ENCODE assay signal across 8 mouse cellular contexts in the genomic region with DNA sequence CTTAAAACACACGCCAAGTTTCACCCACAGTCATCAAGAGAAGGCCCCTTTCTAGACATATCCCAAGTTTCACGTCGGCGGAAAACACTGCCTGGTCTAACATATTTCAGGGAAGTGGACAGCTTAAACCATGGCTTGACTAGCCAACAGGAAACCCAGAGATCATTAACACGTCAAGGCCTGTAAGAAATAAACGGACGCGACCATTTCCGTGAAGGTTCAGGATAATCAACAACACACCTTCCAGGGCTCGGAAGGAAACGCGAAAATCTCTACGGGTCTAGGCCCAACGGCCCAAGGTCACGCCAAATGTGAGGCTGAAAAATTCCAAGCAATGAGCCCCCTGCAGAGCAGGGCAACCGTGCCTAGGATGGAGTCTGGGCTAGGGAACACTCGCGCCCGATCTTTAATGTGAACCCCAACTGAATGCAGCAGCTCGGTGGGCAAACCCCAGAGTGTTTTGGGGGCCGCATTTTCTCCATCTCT. TPM values are rescaled to one million over a fixed set of nuclear protein-coding genes. Genes with fewer than 3 reads are reported as not detected.
DNase-seq lines count a peak whose midpoint lies in the region; ATAC-seq lines count a peak whose summit lies in the region.

No protein-coding gene starts in this region.

- H3K36me3 ChIP-seq in forebrain, embryonic 10.5 days (replicated peaks), result peaks cover 25% of the 10 kb centered on the region
- no peaks in the 10 kb centered on the region for H3K36me3 ChIP-seq in macrophage (ENCODE audit: inconsistent target)

- no peaks in the 10 kb centered on the region for H3K27me3 ChIP-seq in forebrain, embryonic 10.5 days (ENCODE audit: poor library complexity, severe bottlenecking)

- no peak for ATAC-seq in CD4-positive, CD25-positive, alpha-beta regulatory T cell, adult 4 months

- no peaks in the 10 kb centered on the region for H3K9me3 ChIP-seq in forebrain, embryonic 10.5 days

- intact Hi-C loops in heart, postnatal 25 days (cut with DNase I), result no loop called here

- H3K27ac ChIP-seq in forebrain, embryonic 10.5 days, result peak overlapping the region; percentile 100
- peak overlapping the region; percentile 95 for H3K27ac ChIP-seq in macrophage

- DNase-seq in CD4-positive, CD25-positive, alpha-beta regulatory T cell, adult 2 months (ENCODE audit: low read depth, low spot score), result peak; percentile 53
- peak; percentile 36 for DNase-seq in c-Kit-positive CD71-negative TER-119-negative erythroid progenitor cells, embryonic 14.5 days (ENCODE audit: low read depth)
- DNase-seq in forebrain, embryonic 10.5 days (ENCODE audit: extremely low spot score, low spot score), result peak; percentile 59
- peak; percentile 17 for DNase-seq in heart, postnatal 25 days (ENCODE audit: low spot score)
- peak; percentile 33 to 48 for DNase-seq in layer of hippocampus, postnatal 10 days (ENCODE audit: low spot score in 2 of 2)
- peak; percentile 21 to 52 for DNase-seq in spleen, postnatal 36 days (ENCODE audit: low spot score in 2 of 2)

- H3K79me2 ChIP-seq in macrophage (ENCODE audit: inconsistent target), result peaks cover 53% of the 10 kb centered on the region

- peaks cover 36% of the 10 kb centered on the region for H3K4me1 ChIP-seq in forebrain, embryonic 10.5 days

- H3K4me3 ChIP-seq in forebrain, embryonic 10.5 days, result peak overlapping the region; percentile 91
- peak overlapping the region; percentile 82 for H3K4me3 ChIP-seq in macrophage (ENCODE audit: inconsistent target)

- WGBS in forebrain, embryonic 10.5 days, result under 1% methylated on average over 21 of the region's 21 CpGs
- WGBS in macrophage (ENCODE audit: missing documents), result under 1% methylated on average over 21 of the region's 21 CpGs

RNA-seq across cellular contexts. Expression of a gene that starts 0.6 kb away (rescaled TPM):
- polyA plus RNA-seq in CD4-positive, CD25-positive, alpha-beta regulatory T cell, adult 4 months (2017; shearing (Covaris generic)), result 10 to 100 TPM; 26.8 to 29.4 TPM
- polyA plus RNA-seq in forebrain, embryonic 10.5 days (2016; fragmentation: Nextera tagmentation; extraction: Ambion mirVana), result 21.1 and 22.3 TPM in 2 replicates
- 10 to 100 TPM; 40.4 to 46.1 TPM for total RNA-seq in heart, postnatal 25 days (2021)
- total RNA-seq in layer of hippocampus, postnatal 10 days (2021), result 10 to 100 TPM; 57.2 to 63.9 TPM
- total RNA-seq in macrophage (2018; cell fraction: chromatin; rRNA removed), result 100 to 1,000 TPM in 2 of 26 experiments, 10 to 100 TPM in 24; 21.7 to 121 (median 63.9) TPM
- total RNA-seq in macrophage (2018; cell fraction: cytosol; rRNA removed), result 10 to 100 TPM; 26.6 to 59.6 (median 44.1) TPM
- total RNA-seq in macrophage (2018; cell fraction: nucleus; rRNA removed), result 100 to 1,000 TPM in 3 of 26 experiments, 10 to 100 TPM in 23; 24.1 to 116 (median 52.2) TPM
- 15.5 to 19.9 TPM (median 19.3 TPM) in 3 replicates for polyA plus RNA-seq in macrophage (2018)

RNA-seq across cellular contexts. Expression of a gene that starts 37.6 kb away (rescaled TPM):
- polyA plus RNA-seq in CD4-positive, CD25-positive, alpha-beta regulatory T cell, adult 4 months (2017; shearing (Covaris generic)), result 10 to 100 TPM; 49.1 to 56.5 TPM
- polyA plus RNA-seq in forebrain, embryonic 10.5 days (2016; fragmentation: Nextera tagmentation; extraction: Ambion mirVana), result 71.3 and 78.1 TPM in 2 replicates
- total RNA-seq in heart, postnatal 25 days (2021), result 10 to 100 TPM; 21.1 to 23.1 TPM
- total RNA-seq in layer of hippocampus, postnatal 10 days (2021), result 10 to 100 TPM; 26.0 to 26.4 TPM
- 10 to 100 TPM; 31.3 to 97.8 (median 74.9) TPM for total RNA-seq in macrophage (2018; cell fraction: chromatin; rRNA removed)
- total RNA-seq in macrophage (2018; cell fraction: cytosol; rRNA removed), result 10 to 100 TPM; 11.0 to 22.9 (median 18.2) TPM
- 10 to 100 TPM; 24.2 to 74.8 (median 42.5) TPM for total RNA-seq in macrophage (2018; cell fraction: nucleus; rRNA removed)
- polyA plus RNA-seq in macrophage (2018), result 17.0 to 29.6 TPM (median 22.6 TPM) in 3 replicates

RNA-seq across cellular contexts. Expression of a gene that starts 53.2 kb away (rescaled TPM):
- 100 to 1,000 TPM; 296 to 307 TPM for polyA plus RNA-seq in CD4-positive, CD25-positive, alpha-beta regulatory T cell, adult 4 months (2017; shearing (Covaris generic))
- 353 TPM in 2 replicates for polyA plus RNA-seq in forebrain, embryonic 10.5 days (2016; fragmentation: Nextera tagmentation; extraction: Ambion mirVana)
- total RNA-seq in heart, postnatal 25 days (2021), result 100 to 1,000 TPM; 315 to 318 TPM
- total RNA-seq in layer of hippocampus, postnatal 10 days (2021), result 100 to 1,000 TPM; 147 to 175 TPM
- 10 to 100 TPM in 24 of 26 experiments, 1 to 10 TPM in 2; 6.1 to 59.7 (median 21.0) TPM for total RNA-seq in macrophage (2018; cell fraction: chromatin; rRNA removed)
- total RNA-seq in macrophage (2018; cell fraction: cytosol; rRNA removed), result 100 to 1,000 TPM; 187 to 509 (median 267) TPM
- total RNA-seq in macrophage (2018; cell fraction: nucleus; rRNA removed), result 100 to 1,000 TPM in 2 of 26 experiments, 10 to 100 TPM in 24; 33.7 to 105 (median 56.5) TPM
- 241 to 288 TPM (median 280 TPM) in 3 replicates for polyA plus RNA-seq in macrophage (2018)

RNA-seq across cellular contexts. Expression of a gene that starts 58.1 kb away (rescaled TPM):
- 100 to 1,000 TPM in 1 of 2 experiments, 10 to 100 TPM in 1; 88.1 to 108 TPM for polyA plus RNA-seq in CD4-positive, CD25-positive, alpha-beta regulatory T cell, adult 4 months (2017; shearing (Covaris generic))
- 76.5 and 76.9 TPM in 2 replicates for polyA plus RNA-seq in forebrain, embryonic 10.5 days (2016; fragmentation: Nextera tagmentation; extraction: Ambion mirVana)
- total RNA-seq in heart, postnatal 25 days (2021), result 10 to 100 TPM; 46.6 to 49.4 TPM
- 10 to 100 TPM; 38.0 to 39.8 TPM for total RNA-seq in layer of hippocampus, postnatal 10 days (2021)
- total RNA-seq in macrophage (2018; cell fraction: chromatin; rRNA removed), result 100 to 1,000 TPM in 6 of 26 experiments, 10 to 100 TPM in 20; 13.8 to 146 (median 63.3) TPM
- 10 to 100 TPM in 25 of 26 experiments, 1 to 10 TPM in 1; 9.9 to 20.7 (median 16.6) TPM for total RNA-seq in macrophage (2018; cell fraction: cytosol; rRNA removed)
- total RNA-seq in macrophage (2018; cell fraction: nucleus; rRNA removed), result 10 to 100 TPM in 23 of 26 experiments, 1 to 10 TPM in 3; 8.6 to 71.6 (median 28.5) TPM
- 16.5 to 26.6 TPM (median 17.3 TPM) in 3 replicates for polyA plus RNA-seq in macrophage (2018)
